Mouse (Mus musculus) ovary, adult 18-20 months (tissue): ENCODE data around the gene Gm49601.

Source experiments
- DNase-seq: peaks from one replicate; pipeline ENCODE4 v3.0.0; 2022; ENCODE audit warnings: low spot score, mixed read lengths

The Gm49601 gene

DNA sequence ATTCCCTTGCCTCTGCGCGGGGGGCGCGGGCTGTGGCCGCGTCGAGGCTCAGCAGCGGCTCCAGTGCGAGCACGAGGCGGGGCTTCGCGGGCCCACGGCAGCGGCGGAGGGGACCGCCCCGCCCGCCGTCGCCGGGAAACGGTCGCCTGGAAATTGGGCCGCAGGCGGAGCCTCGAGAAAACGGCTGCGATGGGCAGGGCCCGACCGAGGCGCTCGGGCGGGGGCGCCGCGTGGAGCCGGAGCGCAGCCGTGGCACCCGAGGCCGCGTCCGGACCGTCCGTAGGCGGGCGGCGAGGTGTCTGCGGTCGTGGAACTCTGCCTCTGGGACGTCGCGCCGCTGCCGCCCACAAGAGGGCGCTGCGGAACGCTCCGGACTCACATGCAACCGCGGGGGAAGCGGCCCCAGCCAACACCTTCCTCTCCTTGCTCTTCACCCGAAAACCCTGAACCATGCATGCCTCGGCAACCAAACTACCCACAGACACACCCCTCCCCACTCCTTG is at the start of gene Gm49601:
Gene Gm49601 (minus strand): TSS at position 52 of the 503 bp plus-strand sequence.
- DNase-seq = peak; percentile 81

DNA sequence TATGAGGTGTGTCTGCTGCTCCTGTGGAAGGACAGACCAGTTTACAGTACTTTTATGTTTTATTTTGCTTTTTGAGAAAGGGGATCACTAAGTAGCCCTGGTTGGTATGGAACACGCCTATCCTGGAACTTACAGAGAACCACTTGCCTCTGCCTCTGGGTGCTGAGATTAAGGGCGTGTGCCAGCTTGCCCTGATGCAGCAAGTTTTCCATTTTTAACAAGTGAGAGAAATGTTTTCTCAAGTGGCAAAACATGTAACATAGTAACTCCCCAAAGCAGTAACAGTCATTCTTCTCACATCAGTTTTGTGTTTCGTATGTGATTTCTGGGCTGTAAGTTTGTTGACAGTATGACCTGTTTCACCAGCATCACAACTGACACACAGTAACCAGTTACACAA is 46.8 kb upstream of the Gm49601 start:
- no peak for DNase-seq

DNA sequence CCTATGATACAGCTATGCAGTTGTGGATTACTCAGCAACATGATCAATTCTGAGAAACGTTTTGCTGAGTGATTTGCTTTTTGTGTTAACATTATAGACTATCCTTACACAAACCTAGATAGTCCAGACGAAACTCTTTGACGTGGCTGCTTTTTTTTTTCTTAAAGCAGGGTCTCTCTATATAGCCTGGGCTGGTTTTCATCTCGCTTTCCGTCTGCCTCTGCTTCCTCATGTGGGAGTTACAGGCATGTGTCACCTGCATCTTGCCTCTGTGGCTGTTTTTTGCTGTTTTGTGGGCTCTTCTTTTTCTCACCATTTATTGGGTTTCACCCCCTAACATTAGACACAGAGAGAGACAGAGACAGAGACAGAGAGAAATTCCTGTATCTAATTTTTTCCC is 45.8 kb upstream of the Gm49601 start:
- no peak for DNase-seq

DNA sequence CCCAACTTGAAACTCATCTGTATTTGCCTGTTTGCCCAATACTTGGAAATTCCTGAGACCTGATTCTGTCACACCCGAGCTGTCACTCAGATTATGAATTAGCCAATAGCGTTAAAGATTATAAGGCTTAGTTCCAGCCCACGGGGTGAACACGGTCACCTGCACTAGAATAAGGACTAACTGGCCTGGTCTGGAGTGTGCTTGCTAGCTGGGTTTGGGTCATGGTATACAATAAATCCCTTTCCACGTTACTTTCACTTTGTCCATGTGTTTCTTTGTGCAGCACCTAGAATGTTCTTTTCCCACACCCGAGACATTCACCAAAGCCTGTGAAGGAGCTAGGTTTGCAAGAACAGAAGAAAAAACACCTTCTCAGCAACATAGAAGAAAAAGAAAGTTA is 43.7 kb upstream of the Gm49601 start:
- no peak for DNase-seq

DNA sequence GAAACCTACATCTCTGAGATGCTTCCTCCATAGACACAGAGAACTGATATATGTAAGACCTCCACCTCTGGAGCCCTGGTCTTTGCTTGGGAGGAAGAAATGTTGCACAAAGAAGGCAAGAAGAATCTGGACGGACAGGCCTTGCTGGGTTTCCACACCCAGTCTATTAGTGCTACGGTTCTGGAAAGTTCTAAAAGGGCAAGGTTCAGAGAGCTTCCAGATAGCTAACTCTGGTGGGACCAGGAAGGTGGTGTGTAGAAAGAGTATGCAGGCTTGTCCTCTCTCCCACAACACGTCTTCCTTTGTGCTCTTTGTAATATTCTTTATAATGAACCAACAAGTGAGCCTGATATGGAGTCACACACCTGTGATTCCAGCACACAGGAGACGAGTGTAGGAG is 32.4 kb upstream of the Gm49601 start:
- DNase-seq = no peak

DNA sequence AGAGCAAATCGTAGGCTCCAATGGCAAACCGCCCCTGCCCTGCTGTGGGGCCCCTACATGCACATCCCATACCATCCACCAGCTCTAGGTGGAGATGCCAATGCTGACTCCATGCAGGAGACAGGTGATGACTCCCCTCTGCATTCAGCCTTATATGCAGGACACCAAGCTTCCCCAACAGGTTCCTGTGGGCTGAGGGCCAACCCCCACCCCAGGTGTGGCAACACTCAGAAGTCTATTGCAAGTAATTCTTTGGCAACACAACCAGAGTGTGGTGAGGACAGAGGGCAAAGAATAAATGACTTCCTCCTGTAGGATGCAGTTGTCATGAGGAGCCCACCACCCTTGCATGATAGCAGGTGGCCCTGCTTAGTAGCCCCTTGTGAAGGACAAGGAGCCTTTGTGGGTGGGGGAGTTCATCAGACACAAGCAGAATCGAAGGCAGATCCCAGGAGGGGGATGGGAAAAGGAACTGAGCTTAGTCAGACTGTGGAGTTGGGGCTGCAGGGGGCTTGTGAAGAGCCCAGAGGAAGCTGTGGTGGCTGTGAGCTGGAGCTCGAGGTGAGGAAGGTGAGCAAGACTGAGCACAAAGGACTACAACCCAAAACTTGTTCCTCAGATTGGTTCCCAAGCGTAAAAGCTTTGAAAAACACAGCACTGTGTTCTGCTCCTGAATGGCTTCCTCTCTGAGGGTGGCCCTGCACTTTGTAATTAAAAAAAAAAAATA is 29.3 kb upstream of the Gm49601 start:
- DNase-seq = no peak

DNA sequence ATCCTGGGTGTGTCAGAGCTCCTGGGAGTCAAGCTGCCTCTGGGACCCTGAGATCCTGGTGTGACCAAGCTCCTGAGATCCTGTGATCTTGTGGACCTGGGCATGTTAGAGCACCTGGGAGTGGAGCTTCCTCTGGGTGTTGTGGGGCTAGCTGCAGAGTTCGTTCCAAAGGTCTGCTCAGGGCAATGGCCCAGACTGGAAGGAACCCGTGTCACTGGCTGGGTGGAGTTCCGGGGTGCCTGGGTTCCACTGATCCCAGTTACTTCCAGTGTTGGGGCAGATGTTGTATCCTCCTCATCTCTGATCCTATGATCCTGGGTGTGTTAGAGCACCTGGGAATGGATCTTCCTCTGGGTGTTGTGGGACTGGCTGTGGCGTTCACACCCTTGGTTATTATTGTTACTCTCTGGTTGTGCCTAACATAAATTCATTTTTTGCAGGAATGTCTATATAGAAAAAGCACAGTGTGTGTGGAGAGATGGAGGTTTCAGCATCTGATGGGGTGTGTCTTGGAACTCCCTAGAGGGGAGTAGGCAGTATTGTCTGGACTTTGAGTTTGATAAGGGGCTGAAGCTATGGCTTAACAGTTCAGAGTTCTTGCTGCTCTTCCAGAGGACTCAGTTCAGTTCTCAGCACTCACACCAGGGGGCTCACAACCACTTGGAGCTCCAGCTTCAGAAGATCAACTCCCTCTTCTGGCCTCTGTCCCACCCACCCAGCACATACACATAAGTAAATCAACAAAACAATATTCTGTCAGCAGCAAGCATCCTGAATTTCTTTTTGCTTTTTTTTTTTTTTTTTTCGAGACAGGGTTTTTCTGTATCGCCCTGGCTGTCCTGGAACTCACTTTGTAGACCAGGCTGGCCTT is 27.3 kb upstream of the Gm49601 start:
- DNase-seq = no peak

DNA sequence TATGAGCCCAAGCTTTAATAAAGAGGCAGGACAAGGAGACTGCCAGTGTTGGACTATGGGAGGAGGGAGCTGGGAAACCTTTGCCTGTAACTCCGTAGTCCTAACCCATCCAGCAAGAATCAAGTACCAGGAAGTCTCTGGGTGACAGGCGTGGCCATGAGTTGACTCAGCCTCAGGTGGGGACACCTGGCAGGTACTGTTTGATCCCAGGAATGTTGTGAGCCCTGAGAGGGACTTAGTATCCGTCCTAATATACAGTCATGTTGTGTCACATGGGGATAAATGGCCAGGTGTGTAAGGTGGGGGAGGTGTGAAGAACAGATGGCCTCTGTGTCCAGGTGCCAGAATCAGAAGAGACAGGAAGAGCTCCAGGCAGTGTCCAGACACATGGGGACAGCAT is 22.9 kb upstream of the Gm49601 start:
- DNase-seq = no peak

DNA sequence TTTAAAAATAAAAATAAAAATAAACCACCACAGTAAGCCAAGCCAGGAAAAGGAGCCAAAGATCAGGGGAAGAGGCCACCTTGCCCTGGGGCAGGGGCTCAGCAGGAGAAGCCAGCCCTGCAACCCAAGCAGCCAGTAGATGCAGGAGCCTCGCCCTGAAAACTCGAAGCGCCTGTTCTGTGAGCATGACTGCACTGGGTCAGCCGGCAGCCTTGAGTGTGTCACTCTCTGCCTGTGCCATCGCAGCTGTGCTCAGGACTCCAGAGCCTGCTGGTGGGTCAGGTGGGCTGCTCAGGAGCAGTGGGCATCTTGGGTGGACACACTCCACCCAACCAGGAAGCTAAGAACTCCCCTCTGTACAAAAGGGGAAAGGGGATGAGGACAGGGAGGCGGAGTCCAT is 19.1 kb upstream of the Gm49601 start:
- no peak for DNase-seq

DNA sequence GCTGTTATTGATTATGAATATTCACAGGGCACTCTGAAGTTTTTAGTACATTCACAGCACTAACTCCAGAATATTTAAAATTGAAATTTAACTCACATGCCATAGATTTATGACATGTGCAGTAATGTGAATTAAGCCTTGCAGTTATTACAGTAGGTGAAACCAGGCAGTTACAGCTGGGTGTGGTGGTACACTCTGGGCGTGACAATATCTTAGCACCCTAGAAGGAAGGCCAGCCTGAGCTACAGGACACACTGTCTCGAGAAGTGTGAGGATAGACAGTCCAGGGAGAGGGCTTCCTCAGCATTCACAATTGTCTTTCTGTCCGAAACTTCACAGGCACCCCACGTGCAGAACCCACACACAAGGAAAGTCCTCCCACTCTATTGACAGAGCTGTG is 18.3 kb upstream of the Gm49601 start:
- no peak for DNase-seq

DNA sequence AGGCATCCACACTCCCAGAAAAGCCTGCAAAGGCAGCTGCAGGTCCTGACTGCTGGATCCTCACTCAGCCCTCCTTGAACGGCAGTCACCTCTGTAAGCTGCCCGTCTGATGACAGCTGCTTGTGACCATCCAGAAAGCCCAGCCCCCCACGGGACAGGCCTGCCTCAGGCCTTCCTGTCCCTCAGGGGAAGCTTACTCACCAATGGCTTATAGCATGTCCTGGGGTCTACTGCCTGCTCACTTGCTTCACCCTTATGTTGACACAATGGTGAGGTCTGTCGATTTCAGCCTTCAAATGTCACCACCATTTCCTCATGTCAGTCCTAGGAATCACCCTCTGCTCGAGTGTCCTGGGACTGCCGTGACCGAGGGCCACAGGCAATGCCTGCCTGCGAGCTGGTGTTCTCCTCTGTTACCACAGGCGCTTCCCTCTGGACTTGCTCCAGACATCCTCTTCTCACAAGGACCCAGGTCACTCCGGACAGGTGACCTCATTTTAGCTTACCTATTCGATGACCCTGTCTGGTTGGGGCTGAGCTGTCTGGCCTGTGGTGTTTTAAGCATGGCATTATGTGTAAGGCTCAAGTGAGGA is 17.3 kb upstream of the Gm49601 start:
- DNase-seq = no peak

DNA sequence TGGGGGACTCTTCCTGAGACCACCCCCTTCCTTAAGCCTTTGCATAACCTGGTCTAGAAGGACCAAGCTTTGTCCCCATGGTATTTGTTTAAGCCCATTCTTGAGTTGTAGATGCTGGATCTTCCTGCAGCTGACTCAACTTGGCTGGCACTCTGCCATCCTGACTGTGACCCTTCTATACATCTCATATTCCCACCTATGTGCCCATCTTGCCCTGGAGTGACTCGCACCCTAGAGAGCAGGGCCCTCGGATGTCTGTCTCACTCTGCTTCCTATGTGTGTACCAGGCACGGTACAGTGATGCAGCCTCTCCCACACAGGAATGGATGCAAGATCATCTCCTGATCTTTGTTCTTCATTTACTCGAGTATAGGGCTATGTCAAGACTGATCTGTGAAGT is 16.7 kb upstream of the Gm49601 start:
- DNase-seq = no peak

DNA sequence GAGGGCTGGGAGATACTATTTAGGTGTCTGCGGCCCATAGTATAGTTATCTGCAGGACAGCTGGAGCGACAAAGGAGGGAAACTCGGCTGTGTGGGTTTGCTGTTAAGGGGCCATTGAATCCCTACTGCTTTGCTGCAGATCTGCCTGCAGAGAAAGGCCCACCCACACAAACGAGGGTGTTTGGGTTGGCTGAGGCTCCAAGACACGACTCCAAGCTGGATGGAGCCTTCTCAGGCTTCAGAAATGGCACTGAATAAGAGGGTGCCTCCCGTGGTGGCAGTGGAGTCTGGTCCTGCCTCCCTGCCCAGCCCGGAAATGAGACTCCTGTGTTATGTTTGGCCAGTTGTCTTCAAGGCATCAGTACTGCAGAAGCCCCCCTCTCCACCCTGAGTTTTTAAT is 16.1 kb upstream of the Gm49601 start:
- DNase-seq = no peak

DNA sequence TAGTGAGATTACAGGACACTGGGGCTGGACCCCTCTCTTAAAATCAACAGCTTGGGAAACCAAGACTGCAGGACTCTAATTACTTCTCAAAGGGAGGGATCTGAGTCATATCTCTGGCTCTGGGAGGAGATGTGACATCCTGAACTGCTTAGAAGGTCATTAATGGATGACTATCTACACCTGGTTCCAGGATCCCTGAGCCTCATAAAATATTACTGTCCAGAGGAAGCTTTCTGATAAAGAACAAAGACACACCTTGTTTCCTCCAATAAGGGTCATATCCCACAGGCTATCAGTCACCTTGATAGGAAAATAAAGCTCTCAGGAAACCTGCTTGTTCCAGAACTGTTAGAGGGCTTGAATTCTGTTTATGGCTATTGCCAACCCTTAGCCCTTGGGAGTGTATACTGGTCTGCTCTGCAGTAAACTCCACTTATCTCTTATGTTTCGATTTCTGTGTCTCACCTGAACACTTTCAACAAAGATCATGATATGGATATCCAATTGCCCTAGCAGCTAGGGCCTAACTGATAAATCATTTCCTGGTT is 13.2 kb upstream of the Gm49601 start:
- no peak for DNase-seq

DNA sequence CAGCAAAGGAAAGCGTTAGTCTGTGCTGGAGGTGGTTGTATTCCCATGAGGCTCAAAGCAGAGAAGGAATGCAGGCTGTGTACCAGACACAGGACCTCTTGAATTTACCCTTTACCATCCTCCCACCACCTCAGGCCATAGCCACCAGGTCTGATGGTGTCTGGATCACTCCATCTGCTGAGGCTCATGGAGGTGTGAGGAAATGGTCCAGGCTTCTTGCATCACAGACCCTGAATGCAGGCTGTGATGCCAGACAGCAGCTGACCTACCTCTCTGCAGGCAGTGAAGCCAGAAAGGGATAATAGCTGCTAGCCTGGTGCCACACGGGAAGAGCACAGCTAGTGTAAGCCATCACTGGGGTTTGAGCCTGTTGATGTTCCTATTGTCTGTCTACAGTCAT is 12.2 kb upstream of the Gm49601 start:
- DNase-seq = no peak

DNA sequence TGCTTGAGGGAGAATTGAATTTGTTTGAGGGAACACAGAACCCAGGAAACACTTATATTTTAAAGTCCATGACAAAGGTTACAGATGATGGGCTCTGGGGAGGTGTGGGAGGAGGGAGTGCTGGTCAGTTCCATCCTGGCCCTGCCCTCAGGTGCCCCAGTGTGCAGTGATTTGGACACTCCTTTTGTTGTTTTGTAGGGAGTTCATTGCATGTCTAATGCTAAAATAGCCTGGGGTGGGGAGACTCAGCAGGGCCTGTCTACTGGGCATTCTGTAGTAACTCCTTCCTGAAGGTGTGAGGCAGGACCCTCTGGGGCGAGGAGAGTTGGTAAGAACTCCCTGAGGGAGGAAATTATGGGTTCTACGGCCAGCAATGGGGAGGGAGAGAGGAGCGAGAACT is 10.6 kb upstream of the Gm49601 start:
- no peak for DNase-seq

DNA sequence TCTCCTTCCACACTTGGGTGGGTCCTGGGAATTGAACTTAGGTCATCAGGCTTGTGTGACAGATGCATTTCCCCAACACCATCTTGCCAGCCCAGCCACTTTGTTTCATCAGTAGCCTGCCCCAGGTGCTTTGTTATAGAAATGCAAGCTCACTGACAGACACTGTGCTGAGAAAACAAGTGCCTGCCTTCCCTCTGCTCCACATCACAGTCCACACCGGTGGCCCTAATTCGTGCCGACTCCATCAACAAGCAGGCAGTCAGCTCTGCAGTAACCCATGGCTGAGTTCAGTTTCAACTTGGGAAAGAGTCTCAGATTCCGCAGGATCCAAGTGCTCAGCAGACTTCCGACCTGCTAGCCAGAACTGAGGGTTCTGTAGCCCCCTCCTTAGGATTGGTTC is 10.2 kb upstream of the Gm49601 start:
- DNase-seq = no peak

DNA sequence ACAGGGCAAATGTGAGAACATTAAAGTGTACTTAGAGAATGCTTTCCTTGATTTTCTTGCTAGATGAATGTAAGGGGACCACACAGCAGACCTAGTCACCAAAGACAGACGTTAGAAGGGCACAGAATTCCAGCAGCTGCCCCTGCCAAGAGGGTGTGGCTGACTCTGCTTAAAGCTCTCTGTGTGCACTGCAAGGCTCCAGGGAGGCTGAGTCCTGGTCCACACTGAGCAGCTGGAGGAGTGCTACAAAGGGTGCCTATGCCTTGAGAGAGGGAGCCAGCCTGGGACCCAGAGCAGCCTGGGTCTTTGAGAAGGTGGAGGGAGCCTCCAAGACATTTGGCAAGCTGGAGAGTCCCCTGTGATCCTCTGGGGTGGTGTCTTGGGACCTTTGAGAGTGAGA is 7.1 kb upstream of the Gm49601 start:
- DNase-seq = no peak

DNA sequence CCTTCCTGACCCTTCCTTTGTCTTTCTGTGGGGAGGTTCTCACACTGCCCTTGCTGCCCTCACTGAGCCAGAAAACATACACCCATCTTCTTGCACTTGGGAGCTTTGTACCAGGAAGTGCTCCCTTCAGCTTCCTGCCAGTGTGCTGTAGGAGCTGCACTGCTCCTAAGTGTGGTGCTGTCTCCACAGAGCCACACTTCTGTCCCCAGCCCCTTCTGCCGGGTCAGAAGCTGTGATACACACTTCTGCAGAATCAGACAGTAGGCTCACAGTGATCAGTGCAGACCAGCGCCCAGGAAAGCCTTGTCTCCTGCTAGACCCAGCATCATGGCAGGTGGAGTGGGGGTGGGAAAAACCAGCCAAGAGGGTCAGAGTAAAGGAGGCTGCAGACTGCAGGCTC is 6.6 kb upstream of the Gm49601 start:
- no peak for DNase-seq

DNA sequence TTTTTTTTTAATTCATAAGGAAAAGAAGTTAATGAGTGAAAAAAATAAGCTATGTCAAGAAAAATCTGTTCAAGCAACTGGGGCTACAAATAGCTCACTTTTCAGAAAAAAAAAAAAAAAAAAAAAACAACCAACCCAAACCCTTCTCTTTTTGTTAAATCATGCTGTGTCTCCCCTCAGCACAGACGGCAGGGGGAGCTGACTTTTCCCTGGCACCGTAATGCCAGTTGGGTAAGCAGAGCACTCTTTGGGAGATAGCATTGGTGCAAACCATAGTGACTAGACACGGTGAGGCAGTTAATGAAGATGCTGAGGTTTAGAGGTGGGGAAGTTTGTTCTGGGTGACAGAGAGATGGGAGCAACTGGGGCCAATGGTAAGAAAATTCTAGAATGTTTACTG is 5.8 kb upstream of the Gm49601 start:
- no peak for DNase-seq

DNA sequence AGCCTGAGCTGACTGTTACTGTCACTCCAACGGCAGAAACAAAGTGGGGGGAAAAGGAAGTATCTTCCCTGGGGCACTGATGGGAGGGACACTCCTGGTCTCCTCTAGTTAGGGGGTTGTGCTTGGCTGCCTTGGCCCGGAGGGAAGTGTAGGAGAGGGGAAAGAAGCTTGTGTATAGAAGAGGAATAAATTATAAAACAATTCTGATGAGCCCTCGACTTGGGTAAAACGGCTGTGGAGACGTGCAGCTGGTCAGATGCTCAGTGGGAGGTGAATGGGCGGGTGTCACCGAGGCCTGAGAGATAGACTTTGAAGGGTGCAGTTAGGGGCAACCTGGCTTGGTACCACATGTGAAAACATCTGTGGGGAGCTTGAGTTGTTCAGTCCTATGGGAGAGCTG is 4.9 kb upstream of the Gm49601 start:
- no peak for DNase-seq

DNA sequence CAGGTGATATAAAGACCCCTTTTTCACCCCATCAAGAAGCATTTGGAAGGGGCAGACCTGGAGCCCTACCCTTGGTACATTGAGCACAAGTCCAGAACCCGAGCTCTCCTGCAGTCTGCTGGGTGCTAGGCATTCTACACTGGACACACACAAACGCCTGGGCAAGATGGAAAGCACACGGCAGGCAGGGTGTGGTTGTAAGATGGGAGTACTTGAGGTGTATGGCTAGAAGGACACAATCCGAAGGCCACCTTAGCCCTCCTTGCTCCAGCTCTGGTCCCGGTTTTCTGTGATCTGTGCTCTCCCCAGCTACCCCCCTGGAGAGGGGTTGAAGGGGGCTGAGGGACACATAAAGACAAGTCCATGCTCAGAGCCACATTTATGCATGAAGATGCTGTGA is 4.1 kb upstream of the Gm49601 start:
- no peak for DNase-seq
